Mouse (Mus musculus): ENCODE results near the gene Psmb7.

Psmb7 gene

GRCm38 (mm10) chr2:38643625-38644427 lies at the start of gene Psmb7:
Gene Psmb7, minus strand, starts transcription at chr2:38644087.
- peak; percentile 84 for ATAC-seq (ENCODE audit: insufficient number of reproducible peaks, low FRiP score, low TSS enrichment)

GRCm38 (mm10) chr2:38691542-38691941 lies 47.7 kb upstream of the Psmb7 start:
- peak; percentile 27; the same call in 1 of the 2 replicates for ATAC-seq (ENCODE audit: insufficient number of reproducible peaks, low FRiP score, low TSS enrichment)

- no peak for ATAC-seq (ENCODE audit: insufficient number of reproducible peaks, low FRiP score, low TSS enrichment)
Observed at GRCm38 (mm10) chr2:38689881-38690280, 46.0 kb upstream of the Psmb7 start.

GRCm38 (mm10) chr2:38688791-38689520 lies 45.1 kb upstream of the Psmb7 start:
- no peak for ATAC-seq (ENCODE audit: insufficient number of reproducible peaks, low FRiP score, low TSS enrichment)

- no peak for ATAC-seq (ENCODE audit: insufficient number of reproducible peaks, low FRiP score, low TSS enrichment)
Observed at GRCm38 (mm10) chr2:38685746-38686145, 41.9 kb upstream of the Psmb7 start.

- no peak for ATAC-seq (ENCODE audit: insufficient number of reproducible peaks, low FRiP score, low TSS enrichment)
Observed at GRCm38 (mm10) chr2:38683083-38683482, 39.2 kb upstream of the Psmb7 start.

- ATAC-seq (ENCODE audit: insufficient number of reproducible peaks, low FRiP score, low TSS enrichment): no peak
Observed at GRCm38 (mm10) chr2:38682209-38682608, 38.3 kb upstream of the Psmb7 start.

GRCm38 (mm10) chr2:38678947-38679346 lies 35.1 kb upstream of the Psmb7 start:
- no peak for ATAC-seq (ENCODE audit: insufficient number of reproducible peaks, low FRiP score, low TSS enrichment)

GRCm38 (mm10) chr2:38675366-38675969 lies 31.6 kb upstream of the Psmb7 start:
- ATAC-seq (ENCODE audit: insufficient number of reproducible peaks, low FRiP score, low TSS enrichment): no peak

GRCm38 (mm10) chr2:38672496-38672895 lies 28.6 kb upstream of the Psmb7 start:
- ATAC-seq (ENCODE audit: insufficient number of reproducible peaks, low FRiP score, low TSS enrichment): no peak

- no peak for ATAC-seq (ENCODE audit: insufficient number of reproducible peaks, low FRiP score, low TSS enrichment)
Observed at GRCm38 (mm10) chr2:38668802-38669580, 25.1 kb upstream of the Psmb7 start.

GRCm38 (mm10) chr2:38661398-38661797 lies 17.5 kb upstream of the Psmb7 start:
- ATAC-seq (ENCODE audit: insufficient number of reproducible peaks, low FRiP score, low TSS enrichment): no peak

- peak; percentile 96 for ATAC-seq (ENCODE audit: insufficient number of reproducible peaks, low FRiP score, low TSS enrichment)
Observed at GRCm38 (mm10) chr2:38658338-38658836, 14.5 kb upstream of the Psmb7 start.

- ATAC-seq (ENCODE audit: insufficient number of reproducible peaks, low FRiP score, low TSS enrichment): no peak
Observed at GRCm38 (mm10) chr2:38653694-38654093, 9.8 kb upstream of the Psmb7 start.

GRCm38 (mm10) chr2:38653293-38653619 lies 9.4 kb upstream of the Psmb7 start:
- ATAC-seq (ENCODE audit: insufficient number of reproducible peaks, low FRiP score, low TSS enrichment): no peak

- ATAC-seq (ENCODE audit: insufficient number of reproducible peaks, low FRiP score, low TSS enrichment): peak; percentile 59; the same call in 1 of the 2 replicates
Observed at GRCm38 (mm10) chr2:38652565-38653292, 8.8 kb upstream of the Psmb7 start.

GRCm38 (mm10) chr2:38652098-38652497 lies 8.2 kb upstream of the Psmb7 start:
- ATAC-seq (ENCODE audit: insufficient number of reproducible peaks, low FRiP score, low TSS enrichment): no peak

- no peak for ATAC-seq (ENCODE audit: insufficient number of reproducible peaks, low FRiP score, low TSS enrichment)
Observed at GRCm38 (mm10) chr2:38650340-38650739, 6.5 kb upstream of the Psmb7 start.

GRCm38 (mm10) chr2:38647661-38648060 lies 3.8 kb upstream of the Psmb7 start:
- ATAC-seq (ENCODE audit: insufficient number of reproducible peaks, low FRiP score, low TSS enrichment): no peak

GRCm38 (mm10) chr2:38647201-38647606 lies 3.3 kb upstream of the Psmb7 start:
- 0 out of 2 replicates have a peak, but pooled peaks have one; percentile 11 for ATAC-seq (ENCODE audit: insufficient number of reproducible peaks, low FRiP score, low TSS enrichment)
